Mouse (Mus musculus) limb, embryonic 14.5 days (tissue): ENCODE measurements at regions not wholly inside any gene's neighbourhood (a gene's known extent, or its start where the extent isn't known, plus 50 kb on each side); places are given as distances from the start of the nearest gene placed in this dataset.

Source experiments
- ATAC-seq: fragments of 200-750 bp; cut with Nextera tagmentation; 2 replicates; pipeline ENCODE4 v1.8.0; 2017; ENCODE audit warnings: low read depth, moderate number of reproducible peaks, moderate TSS enrichment; ENCODE audit not compliant: low FRiP score
- DNase-seq: peaks from one replicate; pipeline ENCODE4 v3.0.0-alpha.2; 2015; ENCODE audit warnings: low spot score
- H3K27ac ChIP-seq: fragments of 300-500 bp; sonication (generic); replicated peaks from 2 replicates; pipeline ENCODE4 v1.5.1; 2014; ENCODE audit warnings: low read depth, mild to moderate bottlenecking, low read length, moderate library complexity, mixed read lengths
- H3K27me3 ChIP-seq: fragments of 300-500 bp; sonication (generic); 2 replicates; pipeline ENCODE4 v1.6.1; 2014; ENCODE audit warnings: low read length, mixed read lengths; ENCODE audit not compliant: control insufficient read depth, insufficient read depth
- H3K36me3 ChIP-seq: fragments of 300-500 bp; sonication (generic); 2 replicates; pipeline ENCODE4 v1.6.1; 2014; ENCODE audit warnings: mild to moderate bottlenecking, low read length, moderate library complexity, mixed read lengths; ENCODE audit not compliant: control insufficient read depth, insufficient read depth
- H3K4me1 ChIP-seq: fragments of 300-500 bp; sonication (generic); 2 replicates; pipeline ENCODE4 v1.6.1; 2014; ENCODE audit warnings: antibody characterized with exemption, low read length, mixed read lengths; ENCODE audit not compliant: control insufficient read depth, insufficient read depth
- H3K4me2 ChIP-seq: fragments of 300-500 bp; sonication (generic); replicated peaks from 2 replicates; pipeline ENCODE4 v1.6.1; 2014; ENCODE audit warnings: low read depth, mild to moderate bottlenecking, low read length, moderate library complexity; ENCODE audit not compliant: severe bottlenecking
- H3K4me3 ChIP-seq: fragments of 300-500 bp; sonication (generic); replicated peaks from 2 replicates; pipeline ENCODE4 v1.5.1; 2014; ENCODE audit warnings: low read length
- H3K9ac ChIP-seq: fragments of 300-500 bp; sonication (generic); 2 replicates; pipeline ENCODE4 v1.6.1; 2014; ENCODE audit warnings: mild to moderate bottlenecking, low read depth, low read length, moderate library complexity; ENCODE audit not compliant: severe bottlenecking
- H3K9me3 ChIP-seq: fragments of 300-500 bp; sonication (generic); 2 replicates; pipeline ENCODE4 v1.6.1; 2016; ENCODE audit warnings: low read length; ENCODE audit not compliant: control insufficient read depth
- POLR2A ChIP-seq: fragments of 200-500 bp; IDR thresholded peaks from 2 replicates; pipeline ENCODE4 v1.8.0; 2012; ENCODE audit warnings: inconsistent platforms, mild to moderate bottlenecking, moderate library complexity, borderline replicate concordance; ENCODE audit not compliant: insufficient read depth, insufficient read length; ENCODE audit errors: extremely low read depth
- WGBS: fragments of 180-500 bp; shearing (Covaris S2); extraction: QIAGEN DNeasy Blood & Tissue Kit; methylation state at CpG from one replicate; pipeline ENCODE4 v1.1.7; 2014; 5-methylcytosine and 5-hydroxymethylcytosine counted together

DNA sequence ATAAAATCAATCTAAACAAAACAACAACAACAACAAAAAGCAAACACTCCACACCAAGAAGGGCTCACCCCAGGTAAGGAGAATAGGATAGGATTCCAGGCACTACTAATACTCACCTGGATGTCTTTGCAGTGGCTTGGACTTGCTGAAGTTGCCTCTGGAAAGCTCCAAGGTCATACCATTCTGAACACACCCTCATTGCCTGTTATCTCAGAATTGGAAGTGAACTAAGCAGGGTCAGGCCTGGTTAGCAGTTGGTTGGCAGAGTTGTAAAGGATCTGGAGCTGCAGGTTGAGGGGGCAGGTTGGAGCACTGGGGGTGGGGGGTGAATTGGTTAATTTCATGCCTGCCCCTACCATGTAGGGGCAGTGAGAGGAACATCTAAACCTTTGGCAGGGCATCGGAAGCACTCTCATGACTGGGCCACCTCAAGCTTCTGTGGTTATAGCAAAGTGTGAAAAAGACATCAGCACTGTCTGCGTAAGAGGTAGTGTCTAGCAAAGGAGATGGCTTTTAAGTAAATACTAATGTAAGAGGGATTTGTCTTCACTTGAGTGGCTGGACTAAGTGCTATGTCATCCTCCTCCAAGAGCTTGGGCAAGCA is 169.5 kb downstream of the Cd47 start:
- 94% methylated on average over 2 of the region's 2 CpGs for WGBS
- ATAC-seq: no peak
- DNase-seq: no peak
- no peaks in the 10 kb centered on the region for H3K4me1 ChIP-seq
- H3K4me3 ChIP-seq: no peak overlapping the region
- H3K9me3 ChIP-seq: no peaks in the 10 kb centered on the region
- TF ChIP-seq POLR2A: no peak
- H3K27ac ChIP-seq: no peak overlapping the region
- no peak overlapping the region for H3K4me2 ChIP-seq
- no peaks in the 10 kb centered on the region for H3K27me3 ChIP-seq
- no peak overlapping the region for H3K9ac ChIP-seq
- no peaks in the 10 kb centered on the region for H3K36me3 ChIP-seq

DNA sequence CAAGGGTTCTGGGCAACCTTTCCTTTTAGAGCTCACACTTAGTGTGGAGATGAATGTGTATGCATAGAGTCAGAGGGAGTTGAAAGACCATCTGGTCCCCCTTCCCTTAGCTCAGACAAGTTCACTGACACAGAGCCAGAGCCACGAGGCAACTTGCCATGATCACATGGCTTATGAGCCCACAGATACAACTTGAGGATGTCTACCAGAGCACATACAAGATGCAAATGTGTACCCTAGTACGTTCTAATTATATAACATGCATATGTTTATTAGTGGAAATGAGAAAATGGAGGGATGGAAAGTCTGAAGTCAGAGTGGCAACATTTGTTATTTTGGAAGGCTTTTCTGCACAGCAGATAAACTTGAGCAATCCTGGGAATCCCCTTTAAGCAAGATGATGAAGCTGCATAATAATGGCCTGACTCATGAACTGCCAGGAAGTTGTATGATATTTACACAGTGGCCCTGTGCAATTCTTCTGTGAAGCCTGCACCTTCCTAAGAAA is 170.0 kb downstream of the Cd47 start:
- no peak overlapping the region for H3K4me3 ChIP-seq
- WGBS: 77% methylated on average over 2 of the region's 2 CpGs
- ATAC-seq: no peak
- TF ChIP-seq POLR2A: no peak
- DNase-seq: no peak
- no peaks in the 10 kb centered on the region for H3K4me1 ChIP-seq
- H3K4me2 ChIP-seq: no peak overlapping the region
- H3K27me3 ChIP-seq: no peaks in the 10 kb centered on the region
- H3K9ac ChIP-seq: no peak overlapping the region
- no peak overlapping the region for H3K27ac ChIP-seq
- H3K36me3 ChIP-seq: no peaks in the 10 kb centered on the region
- H3K9me3 ChIP-seq: no peaks in the 10 kb centered on the region

DNA sequence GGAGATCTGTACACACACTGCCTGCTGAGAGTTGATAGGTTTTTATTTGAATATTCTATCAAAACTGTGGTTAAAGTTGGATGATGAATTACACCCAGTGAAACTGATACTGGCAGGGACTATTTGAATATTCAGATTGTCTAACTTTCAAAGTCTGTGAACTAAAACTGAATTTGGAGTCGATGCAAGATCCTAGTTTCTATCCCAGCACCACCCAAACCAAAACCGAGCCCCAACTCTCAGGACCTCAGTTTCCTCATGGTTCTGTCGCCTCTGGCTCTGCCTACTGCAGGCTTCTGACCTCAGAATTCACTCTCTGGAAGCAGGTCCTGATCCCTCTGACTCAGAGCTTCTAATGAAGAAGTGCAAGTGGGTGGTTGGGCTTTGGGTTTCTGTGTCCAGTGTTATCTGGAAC is 170.8 kb downstream of the Cd47 start:
- no peak for ATAC-seq
- 93% methylated on average over 3 of the region's 3 CpGs for WGBS
- Histone ChIP-seq H3K4me2 (no peak overlapping the region), H3K9me3 (no peaks in the 10 kb centered on the region), H3K4me1 (no peaks in the 10 kb centered on the region), H3K27me3 (no peaks in the 10 kb centered on the region), H3K27ac (no peak overlapping the region), H3K36me3 (no peaks in the 10 kb centered on the region), H3K9ac (no peak overlapping the region), H3K4me3 (no peak overlapping the region)
- no peak for DNase-seq
- TF ChIP-seq POLR2A: no peak

DNA sequence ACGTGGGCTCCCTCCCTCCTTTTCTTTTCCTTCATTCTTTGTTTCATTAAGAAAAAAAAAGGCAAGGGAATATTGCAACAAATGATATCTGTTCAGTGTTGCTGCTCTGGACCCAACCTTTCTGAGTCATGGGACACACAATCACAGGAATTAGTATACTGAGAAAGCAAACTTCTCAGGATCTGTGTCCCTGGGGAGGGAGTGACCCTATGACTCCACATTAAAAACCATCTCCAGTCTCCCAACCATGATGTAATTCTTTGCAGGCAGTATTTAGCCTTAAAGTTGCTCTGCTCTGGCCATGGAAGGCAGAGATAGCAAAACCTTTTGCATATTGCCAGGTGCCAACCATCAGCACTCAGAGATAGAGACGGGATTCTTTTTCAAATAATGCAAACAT is 176.9 kb downstream of the Cd47 start:
- Histone ChIP-seq H3K4me1 (no peaks in the 10 kb centered on the region), H3K9ac (no peak overlapping the region), H3K36me3 (no peaks in the 10 kb centered on the region), H3K27me3 (no peaks in the 10 kb centered on the region), H3K4me3 (no peak overlapping the region), H3K9me3 (no peaks in the 10 kb centered on the region), H3K4me2 (no peak overlapping the region), H3K27ac (no peak overlapping the region)
- ATAC-seq (no peak), DNase-seq (no peak)
- TF ChIP-seq POLR2A: no peak
- 85% methylated on average over 2 of the region's 2 CpGs for WGBS

DNA sequence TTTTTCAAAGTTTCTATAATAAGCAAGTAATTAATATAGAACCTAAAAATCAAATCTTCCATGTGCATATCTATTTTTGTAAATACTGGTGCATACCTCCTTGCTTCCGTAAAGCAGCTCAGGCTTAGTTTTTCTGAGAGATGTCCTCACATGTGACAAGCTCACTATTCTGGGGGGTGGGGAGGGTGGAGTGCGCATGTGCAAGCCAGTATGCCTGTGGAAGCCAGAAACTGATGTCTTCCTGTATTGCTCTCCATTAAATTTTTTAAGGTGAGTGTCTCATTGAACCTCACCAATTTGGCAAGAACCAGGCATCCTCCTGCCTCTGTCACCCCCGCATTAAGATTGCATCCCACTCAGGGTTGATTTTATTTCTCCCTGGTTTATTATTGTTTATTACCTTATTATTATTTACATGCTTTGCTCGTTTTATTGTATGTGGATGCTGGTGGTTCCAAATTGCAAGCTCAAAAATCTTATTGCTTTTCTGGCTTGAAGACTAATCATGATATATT is 179.2 kb downstream of the Cd47 start:
- Histone ChIP-seq H3K36me3 (no peaks in the 10 kb centered on the region), H3K9ac (no peak overlapping the region), H3K27me3 (no peaks in the 10 kb centered on the region), H3K27ac (no peak overlapping the region), H3K4me1 (no peaks in the 10 kb centered on the region), H3K4me2 (no peak overlapping the region), H3K9me3 (no peaks in the 10 kb centered on the region), H3K4me3 (no peak overlapping the region)
- no peak for TF ChIP-seq POLR2A
- no peak for DNase-seq
- no peak for ATAC-seq
- 82% methylated on average over 4 of the region's 4 CpGs for WGBS
